Mouse (Mus musculus): ENCODE measurements around the gene Gpr162. TPM values are rescaled to one million over a fixed set of nuclear protein-coding genes. Genes with fewer than 3 reads are reported as not detected.
A peak's percentile ranks its signal among the peaks of the same experiment; 100 is the strongest.
"Not testable (repeated sequence)": the region's sequence is repeated elsewhere in the genome, so short reads cannot be mapped to it uniquely, and the experiment has no call there.

The Gpr162 gene
- total RNA-seq (2021): 100 to 1,000 TPM; 184 to 196 TPM

DNA sequence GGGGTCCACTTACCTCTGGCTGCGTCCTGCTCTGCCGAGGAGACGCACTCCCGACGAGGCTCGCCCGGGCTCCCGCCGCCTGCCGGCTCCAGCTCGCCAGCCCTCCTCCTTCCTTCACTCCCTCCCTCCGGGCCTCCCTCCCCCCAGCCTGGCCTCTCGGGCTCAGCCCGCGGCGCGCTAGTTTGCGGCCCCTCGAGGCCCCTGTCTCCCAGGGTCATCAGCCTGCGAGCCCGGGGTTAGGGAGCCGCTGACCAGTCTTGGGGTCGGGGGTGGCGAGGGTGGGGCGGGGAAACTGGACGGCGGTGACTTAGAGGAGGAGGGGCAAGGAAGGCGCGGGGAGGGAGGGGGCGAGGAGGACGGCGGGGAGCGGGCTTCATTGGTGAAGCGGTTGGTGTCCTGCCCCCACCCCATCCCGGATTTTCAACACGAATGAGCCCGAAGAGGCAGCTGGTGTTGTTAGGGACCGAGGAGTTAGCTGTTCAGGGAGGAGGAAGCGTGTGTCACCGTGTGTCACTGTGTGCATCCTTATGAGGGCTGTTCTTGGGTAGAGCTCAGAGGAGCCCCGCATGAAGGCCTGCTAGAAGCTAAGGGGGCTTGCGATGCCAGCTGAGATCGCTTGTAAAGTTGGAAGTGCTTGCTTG, at the start of gene Gpr162:
TSS of gene Gpr162 (minus strand) at position 326 of the 641 bp plus-strand sequence.
- DNase-seq (ENCODE audit: extremely low spot score in 1 of 2, low spot score in 1 of 2): peak; percentile 58

DNA sequence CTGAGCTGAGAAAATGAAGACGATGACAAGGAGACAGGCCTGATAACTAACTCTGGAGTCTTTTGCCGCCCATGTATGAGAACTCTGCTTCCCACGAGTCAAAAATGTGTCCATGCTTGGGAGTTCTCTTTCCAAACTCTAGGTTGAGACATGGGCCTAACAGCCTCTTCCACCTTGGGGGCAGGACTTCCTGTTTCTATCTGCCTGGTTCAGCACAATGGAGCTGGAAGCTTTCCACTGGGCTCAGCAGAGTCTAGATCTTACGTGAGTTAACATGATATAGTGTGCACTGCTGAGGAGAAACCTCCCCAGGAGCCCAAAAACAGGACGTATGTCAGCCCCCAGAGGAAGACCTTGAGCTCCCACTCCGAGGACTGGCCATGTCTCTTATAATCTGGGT, 49.4 kb upstream of the Gpr162 start:
- no peak for DNase-seq (ENCODE audit: extremely low spot score in 1 of 2, low spot score in 1 of 2)

DNA sequence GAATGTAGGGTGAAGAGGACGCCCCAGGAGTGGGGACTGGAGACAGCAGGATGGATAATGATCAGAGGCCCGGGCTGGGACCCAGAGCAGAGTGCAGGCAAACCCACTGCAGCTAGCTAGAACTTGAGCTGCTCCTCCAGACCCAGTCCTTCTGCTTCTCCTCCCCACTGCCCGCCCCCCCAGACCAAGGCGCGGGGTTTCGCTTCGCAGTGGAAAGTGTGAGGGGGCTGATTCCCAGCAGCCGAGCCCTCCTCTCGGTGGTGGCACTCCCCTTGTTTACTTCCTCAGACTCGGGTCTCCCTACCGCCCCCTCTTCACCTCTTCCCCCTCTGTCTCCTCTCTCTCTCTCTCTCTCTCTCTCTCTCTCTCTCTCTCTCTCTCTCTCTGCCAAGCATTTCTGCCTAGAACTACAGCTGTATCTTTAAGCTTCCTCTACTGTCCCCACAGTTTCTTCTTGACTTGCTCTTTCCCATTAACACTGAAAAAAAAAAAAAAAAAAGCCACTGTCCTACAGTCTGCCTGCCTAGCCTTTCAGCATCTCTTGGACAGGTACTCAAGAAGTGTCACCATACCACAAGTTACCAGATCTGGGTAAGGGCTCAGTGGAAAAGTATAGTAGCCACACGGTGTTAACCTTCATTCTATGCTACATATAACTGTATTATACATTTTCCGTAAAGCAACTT, 47.9 kb upstream of the Gpr162 start, which contains the start of gene Lag3:
TSS of gene Lag3 (minus strand) at position 173 of the 686 bp plus-strand sequence.
- no peak for DNase-seq (ENCODE audit: extremely low spot score in 1 of 2, low spot score in 1 of 2)

DNA sequence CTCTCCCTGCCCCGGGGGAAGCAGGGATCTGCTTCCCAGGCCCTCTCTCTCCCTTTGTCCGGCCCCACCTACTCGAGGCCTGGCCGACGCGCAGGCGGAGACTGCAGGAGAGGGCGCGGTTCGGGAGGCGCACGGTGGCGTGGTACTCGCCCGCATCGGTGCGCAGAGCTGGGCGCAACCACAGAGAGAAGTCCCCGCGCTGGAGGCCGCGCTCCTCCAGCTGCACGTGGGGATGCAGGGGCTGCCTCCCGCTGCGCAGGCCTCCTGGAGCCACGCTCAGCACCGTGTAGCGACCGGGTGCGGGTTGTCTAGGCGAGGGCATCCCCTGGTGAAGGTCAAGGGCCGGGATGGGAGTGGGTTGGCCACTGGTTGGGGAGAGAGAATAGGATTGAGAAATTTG, 46.2 kb upstream of the Gpr162 start:
- no peak for DNase-seq (ENCODE audit: extremely low spot score in 1 of 2, low spot score in 1 of 2)

DNA sequence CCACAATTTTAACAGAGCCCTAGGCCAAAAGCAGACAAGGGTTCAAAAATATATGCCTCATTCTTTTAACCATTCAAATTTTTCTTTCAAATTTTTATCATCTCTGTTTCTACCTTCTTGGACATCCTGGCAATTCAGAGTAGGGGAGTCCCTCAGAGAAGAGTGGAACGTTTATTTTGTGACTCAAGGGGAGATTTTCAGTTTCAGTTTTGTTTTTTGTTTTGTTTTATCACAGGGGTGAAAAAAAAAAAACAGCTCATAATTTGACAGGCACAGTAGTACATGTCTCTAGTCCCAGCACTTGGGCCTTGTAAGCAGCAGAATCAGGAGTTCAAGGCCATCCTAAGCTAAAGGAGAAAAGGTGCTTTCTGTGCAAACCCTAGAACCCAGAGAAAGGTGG, 44.0 kb upstream of the Gpr162 start:
- no peak for DNase-seq (ENCODE audit: extremely low spot score in 1 of 2, low spot score in 1 of 2)

DNA sequence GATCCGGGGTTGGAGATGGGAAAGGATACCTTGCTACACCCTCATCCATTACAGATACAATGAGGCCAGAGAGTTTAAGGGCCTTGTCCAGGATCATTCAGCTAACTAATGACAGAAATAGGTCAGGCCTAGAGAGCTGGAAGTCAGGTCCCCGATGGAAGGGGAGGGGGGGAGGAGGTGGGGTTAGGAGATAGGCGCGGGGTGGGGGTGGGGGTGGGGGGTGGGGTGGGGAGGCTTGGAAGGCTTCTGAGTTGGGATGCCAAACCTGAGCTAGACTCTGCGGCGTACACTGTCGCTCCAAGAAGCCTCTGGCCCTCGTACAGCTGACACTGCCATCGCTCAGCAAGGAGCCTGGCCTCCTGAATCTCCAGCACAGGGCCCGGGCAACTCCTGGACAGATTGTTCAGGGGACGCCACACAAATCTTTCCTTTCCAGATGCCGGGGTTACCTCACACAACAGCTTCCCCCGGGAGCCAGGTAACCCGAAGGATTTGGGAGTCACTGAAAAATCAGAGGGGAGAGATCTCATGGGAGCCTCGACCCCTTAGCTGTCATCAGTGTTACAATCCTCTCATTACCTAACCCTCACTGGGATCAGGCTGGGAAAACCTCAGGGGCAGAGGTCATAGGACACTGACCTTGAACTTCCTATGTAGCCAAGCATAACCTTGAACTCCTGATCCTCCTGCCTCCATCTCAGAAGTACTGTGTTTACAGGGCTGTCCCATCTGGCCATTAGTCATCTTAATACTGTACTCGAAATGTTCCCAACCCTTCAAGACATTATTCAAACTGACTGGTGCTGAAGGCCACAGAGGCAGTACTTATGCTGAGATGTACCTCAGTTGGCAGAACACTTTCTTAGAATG, 41.4 kb upstream of the Gpr162 start:
- DNase-seq (ENCODE audit: extremely low spot score in 1 of 2, low spot score in 1 of 2): no peak

DNA sequence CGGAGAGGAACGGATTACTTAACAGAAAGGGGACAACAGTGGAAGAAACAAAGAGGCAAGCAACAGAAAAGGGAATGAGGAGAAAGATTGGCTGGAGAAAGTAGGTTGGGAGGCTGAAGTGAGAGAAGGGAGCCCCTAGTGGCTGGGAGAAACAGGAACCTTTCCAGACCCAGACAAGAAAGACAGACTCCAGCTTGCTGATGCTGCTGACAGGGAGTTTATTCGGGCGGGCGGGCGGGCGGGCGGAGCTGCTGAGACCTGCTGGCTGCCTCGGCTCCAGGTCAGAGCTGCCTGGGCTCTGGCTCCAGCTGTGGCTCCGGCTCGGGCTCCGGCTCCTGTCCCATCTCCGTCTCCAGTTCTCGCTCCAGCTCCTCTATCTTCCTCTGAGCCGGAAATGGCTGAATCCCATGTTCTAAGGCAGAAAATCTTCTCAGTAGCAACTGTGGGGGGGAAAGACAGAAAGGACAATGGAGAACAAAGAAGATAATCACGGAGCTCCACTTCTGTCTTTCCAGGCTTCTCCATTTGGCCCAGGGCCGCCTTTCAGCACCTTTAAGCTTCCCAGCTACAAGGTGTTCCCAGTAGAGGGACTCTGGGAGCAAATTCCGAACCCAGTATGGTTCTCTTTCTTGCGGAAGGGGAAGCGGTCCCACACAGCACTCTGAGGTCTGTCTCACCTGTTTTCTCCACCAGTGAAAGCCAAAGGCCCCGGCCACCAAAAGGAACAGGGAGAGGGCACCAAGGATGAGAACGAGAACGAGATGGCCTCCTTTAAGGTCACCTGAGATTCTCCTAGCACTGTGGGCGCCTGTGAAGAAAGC, 40.6 kb upstream of the Gpr162 start:
- DNase-seq (ENCODE audit: extremely low spot score in 1 of 2, low spot score in 1 of 2): peak in 1 of 2 experiments; percentile 33

DNA sequence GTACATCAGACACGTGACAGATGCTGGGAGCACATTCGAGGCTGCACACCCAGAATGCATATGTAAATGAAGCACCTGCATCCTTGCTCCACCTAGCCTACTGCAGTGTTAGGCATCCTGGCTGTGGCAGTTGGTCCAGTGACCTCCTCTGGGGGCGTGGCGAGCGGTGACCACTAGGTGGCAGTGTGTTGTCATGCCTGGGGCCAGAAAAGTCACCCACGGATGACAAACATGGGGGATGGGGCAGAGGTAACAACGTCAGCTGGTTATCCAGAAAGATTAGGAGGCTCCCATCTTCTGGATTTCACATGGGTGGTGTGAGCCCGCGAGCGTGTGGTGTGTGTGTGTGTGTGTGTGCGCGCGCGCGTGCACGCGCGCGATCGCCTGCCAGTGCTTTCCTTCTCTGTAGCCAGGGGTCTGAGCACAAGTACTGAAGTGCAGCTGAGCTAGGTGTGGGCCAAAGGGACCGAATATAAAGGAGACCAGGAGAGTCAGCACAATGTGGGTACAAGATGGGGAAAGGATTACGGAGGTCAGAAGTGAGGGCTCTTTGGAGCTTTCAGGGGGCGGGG, 39.9 kb upstream of the Gpr162 start:
- DNase-seq (ENCODE audit: extremely low spot score in 1 of 2, low spot score in 1 of 2): peak; percentile 93 to 95

DNA sequence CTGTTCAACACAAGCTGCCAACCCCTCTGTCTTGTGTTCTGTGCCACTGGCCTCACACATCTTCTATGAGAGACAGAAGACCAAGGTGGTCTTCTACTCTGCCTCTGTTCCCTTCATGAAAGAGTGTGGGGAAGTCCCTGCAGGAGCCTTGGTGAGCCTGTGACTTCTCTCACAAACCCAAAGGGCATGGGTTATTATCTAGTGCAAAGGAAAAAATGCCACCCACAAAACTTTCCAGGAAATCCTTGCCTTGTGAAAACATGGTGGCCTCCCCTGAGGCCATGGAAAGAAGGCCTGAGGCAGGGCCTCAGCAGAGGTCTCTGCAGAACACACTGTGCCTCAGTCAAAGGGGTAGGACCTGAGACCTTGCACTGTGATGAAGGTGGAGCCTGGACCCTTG, 38.1 kb upstream of the Gpr162 start:
- DNase-seq (ENCODE audit: extremely low spot score in 1 of 2, low spot score in 1 of 2): no peak

DNA sequence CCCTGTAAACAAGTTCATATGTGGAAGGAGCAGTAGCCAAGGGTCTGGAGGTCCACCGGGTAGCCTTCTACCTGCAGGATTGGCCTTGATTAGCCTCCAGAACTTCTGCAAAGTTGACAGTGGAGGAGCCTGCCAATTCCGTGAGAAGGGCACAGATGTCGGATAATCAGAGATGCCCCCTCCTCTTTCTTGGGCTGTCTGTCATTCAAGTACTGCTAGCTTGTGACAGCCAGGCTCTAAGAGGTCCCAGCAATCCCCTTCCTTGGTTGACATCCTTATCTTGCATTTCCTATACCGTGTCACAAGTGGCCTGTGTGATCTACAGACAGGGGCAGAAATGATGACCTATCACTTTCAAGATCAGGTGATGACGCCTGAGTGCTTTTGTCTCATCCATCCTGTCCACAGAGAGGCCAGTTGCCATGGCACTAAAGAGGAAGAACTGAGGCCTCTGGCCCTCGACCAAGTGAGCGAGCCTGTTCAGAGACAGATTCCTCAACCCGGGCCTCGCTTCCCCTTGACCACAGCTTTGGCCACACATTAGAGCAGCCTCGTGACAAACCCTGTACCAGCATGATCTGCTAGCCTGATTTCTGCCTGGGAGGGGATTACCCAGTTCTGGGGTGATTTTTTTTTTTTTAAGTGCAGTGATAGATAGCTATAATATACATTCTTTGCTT, 37.2 kb upstream of the Gpr162 start:
- no peak for DNase-seq (ENCODE audit: extremely low spot score in 1 of 2, low spot score in 1 of 2)

DNA sequence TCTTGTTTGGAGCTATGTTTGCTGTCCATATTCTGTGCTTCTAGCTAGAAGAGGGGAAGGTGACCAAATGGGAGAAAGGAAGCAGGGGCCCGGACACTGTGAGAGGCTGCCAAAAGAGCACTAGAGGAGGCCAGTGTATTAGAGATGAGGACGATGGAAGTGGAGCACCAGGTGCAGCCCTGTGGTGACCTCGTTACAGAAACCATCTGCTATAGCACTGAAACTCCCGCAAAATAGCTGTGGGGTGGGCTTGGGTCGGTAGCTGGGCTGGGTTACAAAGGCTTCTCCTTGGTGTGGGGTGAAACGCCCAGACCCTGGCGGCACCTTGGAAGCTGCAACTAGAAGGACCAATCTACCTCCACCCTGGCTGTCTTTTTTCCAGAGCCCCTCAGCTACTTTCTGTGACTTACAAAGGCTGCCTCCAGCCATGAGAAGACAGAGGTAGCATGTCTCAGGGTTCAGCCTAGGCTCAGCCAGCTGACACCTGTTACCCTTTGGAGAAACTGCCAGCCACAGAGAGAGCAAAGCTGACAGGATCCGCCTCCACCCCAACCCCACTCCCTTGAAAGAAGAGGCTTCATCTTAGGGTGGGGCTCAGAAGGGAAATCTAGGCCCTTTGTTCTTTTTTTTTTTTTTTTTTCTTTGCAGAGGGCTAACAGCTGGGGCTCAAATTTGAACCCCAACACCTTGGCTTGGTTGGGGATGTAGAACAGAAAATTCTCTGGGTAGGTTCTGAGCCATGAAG, 36.4 kb upstream of the Gpr162 start:
- DNase-seq (ENCODE audit: extremely low spot score in 1 of 2, low spot score in 1 of 2): no peak

DNA sequence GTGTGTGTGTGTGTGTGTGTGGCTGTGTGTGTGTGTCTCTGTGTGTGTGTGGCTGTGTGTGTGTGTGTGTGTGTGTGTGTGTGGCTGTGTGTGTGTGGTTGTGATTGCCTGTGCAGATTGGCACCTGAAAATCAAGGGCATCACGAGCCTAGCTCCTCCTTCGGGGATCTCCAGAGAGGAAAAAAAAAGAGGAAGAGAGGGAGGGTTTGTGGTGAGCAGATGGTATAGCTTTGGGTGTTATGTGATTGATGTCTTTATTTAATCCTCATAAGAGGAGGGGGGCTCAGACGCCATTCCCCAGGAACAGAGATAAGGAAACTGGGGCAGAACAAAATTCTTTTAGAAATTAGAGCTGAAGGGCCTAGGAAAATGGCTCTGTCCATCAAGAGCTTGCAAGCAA, 34.6 kb upstream of the Gpr162 start:
- no peak for DNase-seq (ENCODE audit: extremely low spot score in 1 of 2, low spot score in 1 of 2)

DNA sequence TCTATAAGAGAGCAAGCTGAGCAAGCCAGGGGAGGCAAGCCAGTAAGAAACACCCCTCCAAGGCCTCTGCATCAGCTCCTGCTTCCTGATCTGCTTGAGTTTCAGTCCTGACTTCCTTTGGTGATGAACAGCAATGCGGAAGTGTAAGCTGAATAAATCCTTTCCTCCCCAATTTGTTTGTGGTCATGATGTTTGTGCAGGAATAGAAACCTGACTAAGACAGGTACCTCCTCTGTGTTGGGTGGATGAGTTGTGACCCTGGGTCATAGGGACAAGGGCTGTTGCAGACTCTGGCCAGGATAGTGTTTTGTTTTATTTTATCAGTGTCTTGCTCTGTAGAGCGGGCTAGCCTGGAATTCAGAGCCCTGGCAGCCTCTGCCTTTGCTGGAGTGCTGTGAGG, 30.3 kb upstream of the Gpr162 start:
- not testable (repeated sequence) for DNase-seq (ENCODE audit: extremely low spot score in 1 of 2, low spot score in 1 of 2)

DNA sequence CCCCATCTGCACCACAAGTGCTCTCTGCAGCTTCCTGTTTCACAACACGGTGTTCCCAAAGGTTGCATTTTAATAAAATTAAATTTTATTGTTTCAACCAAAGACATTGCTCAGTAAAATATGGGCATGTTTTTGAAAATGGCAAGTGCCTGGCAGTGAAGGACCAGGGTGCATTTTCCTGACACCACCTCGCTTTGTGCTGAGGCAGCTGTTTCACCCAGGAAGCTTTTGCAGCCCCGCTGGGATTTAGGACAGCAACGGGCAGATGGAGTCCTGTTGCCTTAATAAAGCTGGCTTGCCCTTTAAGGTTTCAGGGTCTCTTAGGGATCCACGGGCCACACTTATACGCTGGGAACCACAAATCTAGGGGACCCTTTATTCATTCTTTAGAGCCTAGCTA, 27.2 kb upstream of the Gpr162 start:
- DNase-seq (ENCODE audit: extremely low spot score in 1 of 2, low spot score in 1 of 2): no peak

DNA sequence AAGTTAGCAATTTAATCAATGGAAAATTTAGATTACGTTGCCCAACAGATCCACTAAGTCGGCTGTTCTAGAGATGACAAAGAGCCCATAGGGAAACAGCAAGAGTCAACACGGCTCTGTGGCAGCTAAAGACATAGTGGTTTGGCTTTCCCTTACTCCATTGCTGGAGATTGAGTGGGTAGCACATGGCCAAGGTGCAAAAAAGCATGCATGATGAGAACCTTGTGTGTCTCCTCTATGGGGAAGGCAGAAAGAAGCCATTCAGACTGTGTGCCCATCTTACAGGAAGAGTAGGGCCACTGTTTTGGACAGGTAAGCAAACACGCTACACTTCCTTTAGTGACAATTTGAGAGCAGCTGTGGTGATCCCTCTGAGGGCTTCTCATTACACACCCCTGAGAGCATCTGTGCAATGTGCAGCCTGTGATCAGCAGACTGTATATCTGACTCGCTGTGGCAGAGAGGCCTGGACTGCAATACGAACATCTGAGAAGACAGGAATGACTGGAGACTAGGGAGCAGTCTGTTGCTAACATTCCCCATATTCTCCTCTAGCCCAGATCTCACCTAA, 24.9 kb upstream of the Gpr162 start:
- DNase-seq (ENCODE audit: extremely low spot score in 1 of 2, low spot score in 1 of 2): no peak

DNA sequence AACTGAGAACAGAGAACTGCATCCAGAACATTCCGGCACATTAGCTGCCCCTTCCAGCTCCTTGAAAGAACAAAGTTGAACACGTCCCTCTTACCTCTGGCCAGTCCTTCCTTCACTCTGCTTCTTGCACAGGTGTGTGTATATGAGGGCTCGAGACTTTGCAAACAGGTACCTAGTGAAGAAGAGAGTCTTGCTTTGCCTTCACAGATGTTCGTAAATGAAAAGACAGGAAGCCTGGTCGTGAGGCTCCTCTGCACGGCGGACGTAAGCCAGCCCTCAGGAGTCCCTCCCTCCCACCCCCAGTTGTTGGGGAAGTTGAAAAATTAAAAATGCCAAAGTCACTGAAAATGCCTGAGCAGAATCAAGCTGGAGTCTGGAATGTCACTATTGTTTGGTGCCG, 24.2 kb upstream of the Gpr162 start, which contains the start of gene Cd4:
TSS of gene Cd4 (minus strand) at position 236 of the 400 bp plus-strand sequence.
- DNase-seq (ENCODE audit: extremely low spot score in 1 of 2, low spot score in 1 of 2): no peak

DNA sequence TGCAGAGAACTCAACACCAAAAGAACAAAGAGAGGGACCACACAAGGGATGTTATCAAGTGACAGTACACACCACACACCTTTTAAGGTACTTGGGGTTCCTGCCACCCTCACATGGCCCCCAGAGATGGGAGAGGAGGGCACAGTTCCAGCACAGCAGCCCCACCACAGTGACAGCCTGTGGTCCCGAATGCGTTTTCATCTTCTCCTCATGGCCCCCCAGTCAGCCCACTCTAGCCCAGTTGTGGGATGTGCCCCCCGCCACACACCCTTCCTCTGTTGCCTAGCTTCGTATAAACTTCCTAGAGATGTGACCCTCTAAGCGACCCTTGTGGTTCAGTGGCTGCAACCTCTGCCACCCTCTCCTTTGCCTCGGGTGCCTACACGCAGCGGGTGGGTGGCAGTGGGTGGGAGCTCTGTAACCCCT, 22.2 kb upstream of the Gpr162 start:
- DNase-seq (ENCODE audit: extremely low spot score in 1 of 2, low spot score in 1 of 2): no peak
